Comparison of ENCODE assay signal across 20 mouse cellular contexts in the genomic region with DNA sequence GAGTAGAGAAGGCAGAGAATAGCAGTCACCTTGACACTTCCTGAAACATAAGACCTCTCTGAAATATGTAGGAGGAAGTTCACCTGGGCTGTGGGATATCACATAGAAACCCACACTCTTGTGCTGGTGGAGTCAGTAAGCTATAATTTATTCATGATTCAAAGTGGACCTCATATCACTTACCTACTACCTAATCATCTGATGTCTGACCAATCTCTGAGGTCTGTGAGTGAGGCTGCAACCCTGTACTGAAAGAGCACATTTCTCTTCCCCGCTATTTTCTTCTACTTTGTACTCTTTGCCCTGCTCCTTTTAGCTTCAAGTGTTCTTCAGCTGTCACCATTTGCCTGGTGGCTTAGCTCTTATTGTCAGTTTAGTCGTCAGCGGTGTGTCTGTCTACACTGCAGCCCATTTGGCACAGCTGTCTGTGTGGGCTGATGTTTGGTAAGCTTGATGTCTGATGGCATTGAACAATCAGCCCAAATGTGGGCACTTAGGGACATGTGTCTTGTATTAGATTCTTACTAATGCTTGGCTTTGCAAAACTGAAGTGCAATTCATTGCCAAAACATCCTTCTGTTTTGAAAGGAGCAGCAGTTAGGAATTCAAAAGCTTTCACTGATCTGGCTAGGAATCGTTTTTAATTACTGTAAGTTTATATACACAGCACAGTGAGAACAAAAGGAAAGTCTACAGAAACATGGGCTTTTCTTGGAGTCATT.
DNase-seq lines count a peak whose midpoint lies in the region; ATAC-seq and TF ChIP-seq lines count a peak whose summit lies in the region.
"Had no signal": no experiment of that assay in that cellular context is flagged by ENCODE, and none has a peak within 500 bp of the region (broad histone marks: within the 10 kb centered on the region; RNA-seq: fewer than 3 reads in every experiment).

No protein-coding gene starts in this region.

- no peaks in the 10 kb centered on the region for H3K4me1 ChIP-seq in forebrain, embryonic 14.5 days (ENCODE audit: control insufficient read depth, insufficient read depth, low read length)
- 0 out of 2 replicates have a peak, but pooled peaks cover 3% of the 10 kb centered on the region for H3K4me1 ChIP-seq in forebrain, embryonic 10.5 days
- H3K4me1 ChIP-seq in spleen, adult 2 months (ENCODE audit: control insufficient read depth, insufficient read depth, insufficient read length): peaks cover 3% of the 10 kb centered on the region; the same call in 1 of the 2 replicates
- H3K4me1 ChIP-seq in embryonic fibroblast, embryonic 13.5 days (ENCODE audit: control insufficient read depth, insufficient read depth, low read length): peaks cover 2% of the 10 kb centered on the region
- H3K4me1 ChIP-seq: heart, embryonic 12.5 days; midbrain, embryonic 15.5 days; neural tube, embryonic 13.5 days had no signal

- no peak for TF ChIP-seq CTCF in spleen, adult 2 months (IDR thresholded peaks at IDR 0.05; ENCODE audit: extremely low read depth, insufficient read depth, insufficient read length, insufficient replicate concordance)
- TF ChIP-seq CTCF in embryonic fibroblast, embryonic 13.5 days (IDR thresholded peaks at IDR 0.05; ENCODE audit: borderline replicate concordance, insufficient read depth, low read length): no peak

- DNase-seq in forebrain, embryonic 14.5 days (ENCODE audit: low spot score): peak; percentile 22
- DNase-seq in forebrain, embryonic 10.5 days (ENCODE audit: extremely low spot score, low spot score): no peak
- DNase-seq in spleen, adult 2 months (ENCODE audit: low read depth in 1 of 2, low spot score in 2 of 2): no peak
- no peak for DNase-seq in spleen, postnatal 4 days (ENCODE audit: low spot score in 2 of 2)
- no peak for DNase-seq in kidney, adult 11 months
- no peak for DNase-seq in cerebellum, adult 18-20 months
- no peak for DNase-seq in cerebellum, postnatal 4 days (ENCODE audit: low spot score in 2 of 2)
- DNase-seq: adrenal gland, postnatal 36 days; gastrocnemius, postnatal 36 days; heart, postnatal 4 days; kidney, postnatal 36 days; lung, postnatal 36 days; thymus, postnatal 4 days had no signal

- no peak overlapping the region for H3K4me3 ChIP-seq in forebrain, embryonic 14.5 days (ENCODE audit: low read depth, low read length)
- H3K4me3 ChIP-seq in forebrain, embryonic 10.5 days: no peak overlapping the region
- H3K4me3 ChIP-seq in spleen, adult 2 months (ENCODE audit: extremely low read depth, insufficient read depth, insufficient read length): no peak overlapping the region
- H3K4me3 ChIP-seq in embryonic fibroblast, embryonic 13.5 days (ENCODE audit: insufficient read depth, low read length): no peak overlapping the region
- H3K4me3 ChIP-seq: heart, embryonic 12.5 days; midbrain, embryonic 15.5 days; neural tube, embryonic 13.5 days had no signal

- H3K36me3 ChIP-seq in forebrain, embryonic 14.5 days (ENCODE audit: control insufficient read depth, insufficient read depth, low read length): no peaks in the 10 kb centered on the region
- no peaks in the 10 kb centered on the region for H3K36me3 ChIP-seq in forebrain, embryonic 10.5 days (replicated peaks)
- no peaks in the 10 kb centered on the region for H3K36me3 ChIP-seq in spleen, adult 2 months (ENCODE audit: control insufficient read depth, insufficient read depth, low read length)
- H3K36me3 ChIP-seq: heart, embryonic 12.5 days; midbrain, embryonic 15.5 days; neural tube, embryonic 13.5 days had no signal

- no peaks in the 10 kb centered on the region for H3K9me3 ChIP-seq in forebrain, embryonic 14.5 days (replicated peaks; ENCODE audit: control insufficient read depth, low read length)
- no peaks in the 10 kb centered on the region for H3K9me3 ChIP-seq in forebrain, embryonic 10.5 days
- H3K9me3 ChIP-seq: heart, embryonic 12.5 days; midbrain, embryonic 15.5 days; neural tube, embryonic 13.5 days had no signal

- H3K27me3 ChIP-seq in forebrain, embryonic 14.5 days (replicated peaks; ENCODE audit: control insufficient read depth, insufficient read depth, low read length): no peaks in the 10 kb centered on the region
- no peaks in the 10 kb centered on the region for H3K27me3 ChIP-seq in forebrain, embryonic 10.5 days (ENCODE audit: poor library complexity, severe bottlenecking)
- H3K27me3 ChIP-seq in spleen, adult 2 months (ENCODE audit: control insufficient read depth, insufficient read depth, low read length): no peaks in the 10 kb centered on the region
- H3K27me3 ChIP-seq: heart, embryonic 12.5 days; midbrain, embryonic 15.5 days; neural tube, embryonic 13.5 days had no signal

- H3K9ac ChIP-seq in forebrain, embryonic 14.5 days (ENCODE audit: low read length): no peak overlapping the region
- H3K9ac ChIP-seq: heart, embryonic 12.5 days; liver, embryonic 14.5 days; midbrain, embryonic 15.5 days; neural tube, embryonic 13.5 days had no signal

- 56% methylated on average over 4 of the region's 4 CpGs for WGBS in forebrain, embryonic 14.5 days
- 70% methylated on average over 4 of the region's 4 CpGs for WGBS in forebrain, embryonic 10.5 days
- 72% methylated on average over 4 of the region's 4 CpGs for WGBS in spleen, adult 2 months

- no peak for TF ChIP-seq POLR2A in spleen, adult 2 months (IDR thresholded peaks at IDR 0.05; ENCODE audit: low read depth, low read length)
- no peak for TF ChIP-seq POLR2A in embryonic fibroblast, embryonic 13.5 days (IDR thresholded peaks at IDR 0.05; ENCODE audit: low read depth, low read length)

- ATAC-seq in forebrain, embryonic 14.5 days: no peak
- ATAC-seq: intestine, embryonic 16.5 days; midbrain, embryonic 15.5 days had no signal

- no peak overlapping the region for H3K27ac ChIP-seq in forebrain, embryonic 14.5 days (ENCODE audit: low read depth, low read length)
- no peak overlapping the region for H3K27ac ChIP-seq in forebrain, embryonic 10.5 days
- 0 out of 2 replicates have a peak overlapping the region, but pooled peaks have one; percentile 42 for H3K27ac ChIP-seq in spleen, adult 2 months (ENCODE audit: insufficient read depth, low read length)
- H3K27ac ChIP-seq in embryonic fibroblast, embryonic 13.5 days (ENCODE audit: insufficient read depth, low read length): peak overlapping the region; percentile 57
- H3K27ac ChIP-seq: liver, embryonic 14.5 days; midbrain, embryonic 15.5 days; neural tube, embryonic 13.5 days; stomach, postnatal 0 days had no signal

- H3K4me2 ChIP-seq in forebrain, embryonic 14.5 days (ENCODE audit: low read length): no peak overlapping the region
- H3K4me2 ChIP-seq: heart, embryonic 12.5 days; midbrain, embryonic 15.5 days; neural tube, embryonic 13.5 days had no signal

Comparison
In these comparisons a context has a peak if more than half of its experiments do, and no peak if none do; other contexts are left out.
1. H3K27ac ChIP-seq: peak in spleen, adult 2 months (single experiment) and embryonic fibroblast, embryonic 13.5 days (single experiment); none in forebrain, embryonic 14.5 days (single experiment) and forebrain, embryonic 10.5 days (single experiment).